Mouse (Mus musculus) left cerebral cortex, adult 2 months (tissue): ENCODE results near the gene Tfb1m. TPM values are rescaled to one million over a fixed set of nuclear protein-coding genes. Genes with fewer than 3 reads are reported as not detected.
A peak's percentile ranks its signal among the peaks of the same experiment; 100 is the strongest.

Experiments
- DNase-seq, 2 experiments: peaks; one replicate each; pipeline ENCODE4 v3.0.0; 2021 to 2022; ENCODE audit warnings: low spot score in 2 of 2, mixed read lengths in 1 of 2; ENCODE audit errors: extremely low spot score in 1 of 2
- H3K27ac ChIP-seq: fragments of 200-600 bp; 2 replicates; pipeline ENCODE4 v1.8.1; 2022
- H3K4me3 ChIP-seq: fragments of 200-600 bp; 2 replicates; pipeline ENCODE4 v1.8.1; 2022
- CTCF ChIP-seq: fragments of 200-600 bp; IDR thresholded peaks from 2 replicates; pipeline ENCODE4 v1.8.1; 2022; ENCODE audit warnings: antibody characterized with exemption, mild to moderate bottlenecking, moderate library complexity
- intact Hi-C: fragments of 180-260 bp; cut with DNase I; formaldehyde crosslinking; loops from one replicate; pipeline ENCODE4 v1.15.1; 2025
- long read RNA-seq, 2 experiments: library from polyadenylated mRNA; stranded (forward); transcript quantifications; one replicate each; pipeline ENCODE4 v2.0.0; 2021; ENCODE audit warnings: borderline mapping rate in 2 of 2
- total RNA-seq, 2 experiments: library from RNA; stranded (reverse); gene quantifications; 2 replicates each; pipeline ENCODE4 v1.2.3; 2021

Tfb1m gene
- total RNA-seq = 1 to 10 TPM; 5.8 to 6.3 TPM
- long read RNA-seq, experiment 1, partial matches to known transcripts = 0 of 3 reads
- long read RNA-seq, experiment 1, other reads (novel, unspliced or antisense) = 1 of 3 reads
- long read RNA-seq, experiment 2, partial matches to known transcripts = 0 of 3 reads
- long read RNA-seq, experiment 2, other reads (novel, unspliced or antisense) = 1 of 3 reads

- peak; percentile 94 to 97 for DNase-seq
- Histone ChIP-seq H3K4me3 (peak within 1 kb of the TSS; percentile 87), H3K27ac (peak within 1 kb of the TSS; percentile 91)
- intact Hi-C loops = no loop called here
- TF ChIP-seq CTCF = no peak
Measured at GRCm38 (mm10) chr17:3557331-3558311, at the start of gene Tfb1m. Gene Tfb1m, minus strand, starts transcription at chr17:3557781.

- intact Hi-C loops = no loop called here
- no peak for DNase-seq
- Histone ChIP-seq H3K27ac (no peak overlapping the region), H3K4me3 (no peak overlapping the region)
- no peak for TF ChIP-seq CTCF
Measured at GRCm38 (mm10) chr17:3602954-3603672, 45.5 kb upstream of the Tfb1m start.

GRCm38 (mm10) chr17:3598393-3598792 lies 40.8 kb upstream of the Tfb1m start:
- Histone ChIP-seq H3K4me3 (no peak overlapping the region), H3K27ac (no peak overlapping the region)
- intact Hi-C loops = no loop called here
- no peak for DNase-seq
- no peak for TF ChIP-seq CTCF

- H3K27ac ChIP-seq = no peak overlapping the region
- intact Hi-C loops = no loop called here
- no peak for TF ChIP-seq CTCF
- DNase-seq = no peak
- H3K4me3 ChIP-seq = no peak overlapping the region
Measured at GRCm38 (mm10) chr17:3597866-3598265, 40.3 kb upstream of the Tfb1m start.

- H3K4me3 ChIP-seq = no peak overlapping the region
- intact Hi-C loops = no loop called here
- no peak for DNase-seq
- TF ChIP-seq CTCF = no peak
- no peak overlapping the region for H3K27ac ChIP-seq
Measured at GRCm38 (mm10) chr17:3597130-3597529, 39.5 kb upstream of the Tfb1m start.

GRCm38 (mm10) chr17:3570876-3571275 lies 13.3 kb upstream of the Tfb1m start:
- DNase-seq = peak; percentile 69 to 83
- peak; percentile 96 for TF ChIP-seq CTCF
- Histone ChIP-seq H3K4me3 (no peak overlapping the region), H3K27ac (no peak overlapping the region)
- intact Hi-C loops = loop anchor here (1.0 to 5.0 kb wide), 3 partner anchors 221 to 1336 kb away; no protein-coding TSS in a partner anchor

- Histone ChIP-seq H3K4me3 (no peak overlapping the region), H3K27ac (no peak overlapping the region)
- peak; percentile 11 for TF ChIP-seq CTCF
- no peak for DNase-seq
- intact Hi-C loops = loop anchor here (10.0 kb wide), 1 partner anchor 1422 kb away; no protein-coding TSS in a partner anchor
Measured at GRCm38 (mm10) chr17:3562405-3562804, 4.8 kb upstream of the Tfb1m start.

- Histone ChIP-seq H3K4me3 (no peak overlapping the region), H3K27ac (no peak overlapping the region)
- intact Hi-C loops = loop anchor here (10.0 kb wide), 1 partner anchor 1424 kb away; no protein-coding TSS in a partner anchor
- no peak for DNase-seq
- TF ChIP-seq CTCF = peak; percentile 67
Measured at GRCm38 (mm10) chr17:3560534-3560933, 3.0 kb upstream of the Tfb1m start.

- Histone ChIP-seq H3K27ac (no peak overlapping the region; the same call in 1 of the 2 replicates), H3K4me3 (peak overlapping the region; percentile 87)
- intact Hi-C loops = no loop called here
- no peak for DNase-seq
- no peak for TF ChIP-seq CTCF
Measured at GRCm38 (mm10) chr17:3558356-3558870, 832 bp upstream of the Tfb1m start.

GRCm38 (mm10) chr17:3556251-3556650 lies 1.3 kb downstream of the Tfb1m start:
- intact Hi-C loops = no loop called here
- no peak overlapping the region for H3K27ac ChIP-seq
- H3K4me3 ChIP-seq = no peak overlapping the region
- no peak for DNase-seq
- no peak for TF ChIP-seq CTCF

- Histone ChIP-seq H3K27ac (no peak overlapping the region), H3K4me3 (no peak overlapping the region)
- TF ChIP-seq CTCF = no peak
- DNase-seq = no peak
- intact Hi-C loops = no loop called here
Measured at GRCm38 (mm10) chr17:3547725-3548124, 9.9 kb downstream of the Tfb1m start.

GRCm38 (mm10) chr17:3541033-3541432 lies 16.5 kb downstream of the Tfb1m start:
- Histone ChIP-seq H3K4me3 (no peak overlapping the region), H3K27ac (no peak overlapping the region)
- no peak for DNase-seq
- no peak for TF ChIP-seq CTCF
- intact Hi-C loops = no loop called here
